Mouse (Mus musculus): ENCODE measurements around the gene Tekt3. TPM values are rescaled to one million over a fixed set of nuclear protein-coding genes. Genes with fewer than 3 reads are reported as not detected.

The Tekt3 gene
- polyA plus RNA-seq (2015; fragmentation: Nextera tagmentation; extraction: Ambion mirVana) = 0.55 and 0.79 TPM in 2 replicates

GRCm38 (mm10) chr11:63061446-63061845, at the start of gene Tekt3:
Gene Tekt3, plus strand, starts transcription at chr11:63061654.
- H3K9me3 ChIP-seq (ENCODE audit: low read length) = no peaks in the 10 kb centered on the region
- H3K27ac ChIP-seq (ENCODE audit: low read length) = no peak within 1 kb of the TSS
- no peak for TF ChIP-seq CTCF (IDR thresholded peaks at IDR 0.05)
- TF ChIP-seq EP300 (IDR thresholded peaks at IDR 0.05) = no peak
- WGBS = 13% methylated on average over 17 of the region's 17 CpGs
- DNase-seq (ENCODE audit: low spot score) (no peak), ATAC-seq (0 out of 2 replicates have a peak, but pooled peaks have one; percentile 49)
- H3K4me2 ChIP-seq (replicated peaks; ENCODE audit: low read depth, low read length) = no peak within 1 kb of the TSS
- 0 out of 2 replicates have a peak, but pooled peaks cover 3% of the 10 kb centered on the region for H3K4me1 ChIP-seq (ENCODE audit: insufficient read depth, low read depth, low read length)
- no peaks in the 10 kb centered on the region for H3K36me3 ChIP-seq (ENCODE audit: insufficient read depth, low read length)
- H3K27me3 ChIP-seq (replicated peaks; ENCODE audit: insufficient read depth, low read length) = no peaks in the 10 kb centered on the region
- no peak within 1 kb of the TSS for H3K4me3 ChIP-seq (ENCODE audit: low read depth, low read length)
- H3K9ac ChIP-seq (replicated peaks; ENCODE audit: low read depth) = no peak within 1 kb of the TSS

GRCm38 (mm10) chr11:63017327-63018082, 43.9 kb upstream of the Tekt3 start:
- ATAC-seq (no peak), DNase-seq (ENCODE audit: low spot score) (no peak)
- H3K9me3 ChIP-seq (ENCODE audit: low read length) = no peaks in the 10 kb centered on the region
- no peaks in the 10 kb centered on the region for H3K27me3 ChIP-seq (replicated peaks; ENCODE audit: insufficient read depth, low read length)
- no peak overlapping the region for H3K27ac ChIP-seq (ENCODE audit: low read length)
- H3K4me1 ChIP-seq (ENCODE audit: insufficient read depth, low read depth, low read length) = peaks cover 5% of the 10 kb centered on the region; the same call in 1 of the 2 replicates
- H3K4me3 ChIP-seq (ENCODE audit: low read depth, low read length) = no peak overlapping the region
- H3K4me2 ChIP-seq (replicated peaks; ENCODE audit: low read depth, low read length) = no peak overlapping the region
- TF ChIP-seq EP300 (IDR thresholded peaks at IDR 0.05) (no peak), CTCF (IDR thresholded peaks at IDR 0.05) (no peak)
- H3K36me3 ChIP-seq (ENCODE audit: insufficient read depth, low read length) = no peaks in the 10 kb centered on the region
- H3K9ac ChIP-seq (replicated peaks; ENCODE audit: low read depth) = no peak overlapping the region
- 80% methylated on average over 6 of the region's 6 CpGs for WGBS

GRCm38 (mm10) chr11:63018083-63018622, 43.3 kb upstream of the Tekt3 start:
- no peak overlapping the region for H3K27ac ChIP-seq (ENCODE audit: low read length)
- H3K27me3 ChIP-seq (replicated peaks; ENCODE audit: insufficient read depth, low read length) = no peaks in the 10 kb centered on the region
- no peaks in the 10 kb centered on the region for H3K9me3 ChIP-seq (ENCODE audit: low read length)
- H3K36me3 ChIP-seq (ENCODE audit: insufficient read depth, low read length) = no peaks in the 10 kb centered on the region
- no peak overlapping the region for H3K4me2 ChIP-seq (replicated peaks; ENCODE audit: low read depth, low read length)
- peaks cover 5% of the 10 kb centered on the region; the same call in 1 of the 2 replicates for H3K4me1 ChIP-seq (ENCODE audit: insufficient read depth, low read depth, low read length)
- TF ChIP-seq EP300 (IDR thresholded peaks at IDR 0.05) (0 out of 2 replicates have a peak, but pooled peaks have one; percentile 31), CTCF (IDR thresholded peaks at IDR 0.05) (peak; percentile 39)
- no peak overlapping the region for H3K9ac ChIP-seq (replicated peaks; ENCODE audit: low read depth)
- whole genome bisulfite sequencing = 56% methylated on average over 6 of the region's 6 CpGs
- ATAC-seq (peak; percentile 40), DNase-seq (ENCODE audit: low spot score) (peak; percentile 48)
- H3K4me3 ChIP-seq (ENCODE audit: low read depth, low read length) = no peak overlapping the region

- TF ChIP-seq CTCF (IDR thresholded peaks at IDR 0.05) (no peak), EP300 (IDR thresholded peaks at IDR 0.05) (peak; percentile 52; the same call in 1 of the 2 replicates)
- Histone ChIP-seq H3K4me3 (ENCODE audit: low read depth, low read length) (no peak overlapping the region), H3K27ac (ENCODE audit: low read length) (peak overlapping the region; percentile 64), H3K9ac (replicated peaks; ENCODE audit: low read depth) (no peak overlapping the region), H3K9me3 (ENCODE audit: low read length) (no peaks in the 10 kb centered on the region), H3K36me3 (ENCODE audit: insufficient read depth, low read length) (no peaks in the 10 kb centered on the region), H3K27me3 (replicated peaks; ENCODE audit: insufficient read depth, low read length) (no peaks in the 10 kb centered on the region), H3K4me1 (ENCODE audit: insufficient read depth, low read depth, low read length) (peaks cover 12% of the 10 kb centered on the region; the same call in 1 of the 2 replicates), H3K4me2 (replicated peaks; ENCODE audit: low read depth, low read length) (no peak overlapping the region)
- DNase-seq (ENCODE audit: low spot score) = peak; percentile 92
- peak; percentile 84 for ATAC-seq
Measured at GRCm38 (mm10) chr11:63020633-63021032, 40.8 kb upstream of the Tekt3 start.

- H3K4me1 ChIP-seq (ENCODE audit: insufficient read depth, low read depth, low read length) = peaks cover 17% of the 10 kb centered on the region
- WGBS = 54% methylated on average over 5 of the region's 5 CpGs
- H3K27me3 ChIP-seq (replicated peaks; ENCODE audit: insufficient read depth, low read length) = no peaks in the 10 kb centered on the region
- TF ChIP-seq CTCF (IDR thresholded peaks at IDR 0.05) = no peak
- TF ChIP-seq EP300 (IDR thresholded peaks at IDR 0.05) = no peak
- no peak overlapping the region for H3K9ac ChIP-seq (replicated peaks; ENCODE audit: low read depth)
- H3K4me2 ChIP-seq (replicated peaks; ENCODE audit: low read depth, low read length) = no peak overlapping the region
- H3K27ac ChIP-seq (ENCODE audit: low read length) = no peak overlapping the region
- no peak overlapping the region for H3K4me3 ChIP-seq (ENCODE audit: low read depth, low read length)
- no peaks in the 10 kb centered on the region for H3K9me3 ChIP-seq (ENCODE audit: low read length)
- DNase-seq (ENCODE audit: low spot score) = no peak
- H3K36me3 ChIP-seq (ENCODE audit: insufficient read depth, low read length) = no peaks in the 10 kb centered on the region
- no peak for ATAC-seq
Measured at GRCm38 (mm10) chr11:63021141-63021806, 40.2 kb upstream of the Tekt3 start.

GRCm38 (mm10) chr11:63023461-63023860, 38.0 kb upstream of the Tekt3 start:
- 50% methylated on average over 5 of the region's 5 CpGs for WGBS
- Histone ChIP-seq H3K27me3 (replicated peaks; ENCODE audit: insufficient read depth, low read length) (no peaks in the 10 kb centered on the region), H3K4me2 (replicated peaks; ENCODE audit: low read depth, low read length) (no peak overlapping the region), H3K9me3 (ENCODE audit: low read length) (no peaks in the 10 kb centered on the region), H3K27ac (ENCODE audit: low read length) (0 out of 2 replicates have a peak overlapping the region, but pooled peaks have one; percentile 20), H3K4me3 (ENCODE audit: low read depth, low read length) (no peak overlapping the region), H3K4me1 (ENCODE audit: insufficient read depth, low read depth, low read length) (peaks cover 37% of the 10 kb centered on the region), H3K9ac (replicated peaks; ENCODE audit: low read depth) (no peak overlapping the region), H3K36me3 (ENCODE audit: insufficient read depth, low read length) (no peaks in the 10 kb centered on the region)
- ATAC-seq (no peak), DNase-seq (ENCODE audit: low spot score) (peak; percentile 61)
- TF ChIP-seq EP300 (IDR thresholded peaks at IDR 0.05) = no peak
- no peak for TF ChIP-seq CTCF (IDR thresholded peaks at IDR 0.05)
